Mouse (Mus musculus) liver, adult 2 months (tissue): ENCODE results near the gene Arid4a.

Experiments
- CTCF ChIP-seq: fragments of 200-500 bp; IDR thresholded peaks from 2 replicates; pipeline ENCODE4 v1.5.1; 2011; ENCODE audit warnings: low read depth, low read length, control low read depth
- POLR2A ChIP-seq: fragments of 200-500 bp; IDR thresholded peaks from 2 replicates; pipeline ENCODE4 v1.6.1; 2011; ENCODE audit warnings: low read length, control low read depth; ENCODE audit not compliant: insufficient read depth; ENCODE audit errors: extremely low read depth

DNA sequence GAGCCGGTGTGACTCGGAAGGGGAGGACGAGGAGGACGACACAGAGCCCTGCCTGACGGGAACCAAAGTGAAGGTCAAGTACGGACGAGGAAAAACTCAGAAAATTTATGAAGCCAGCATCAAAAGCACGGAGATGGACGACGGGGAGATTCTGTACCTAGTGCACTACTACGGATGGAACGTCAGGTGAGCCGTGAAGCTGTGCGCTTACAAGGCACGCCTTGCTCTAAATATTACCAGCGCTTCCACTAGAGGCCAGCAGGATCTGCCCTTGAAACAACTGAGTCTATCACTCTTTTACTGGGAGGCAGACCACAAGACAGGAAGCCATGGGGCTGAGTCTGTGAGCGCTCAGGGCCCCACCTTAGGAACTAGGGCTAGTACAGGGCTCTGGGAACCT is 54.1 kb downstream of the Arid4a start:
- TF ChIP-seq CTCF (no peak), POLR2A (no peak)
